Mouse (Mus musculus): Measurements from ENCODE around the gene Rps6kb2.

DNA sequence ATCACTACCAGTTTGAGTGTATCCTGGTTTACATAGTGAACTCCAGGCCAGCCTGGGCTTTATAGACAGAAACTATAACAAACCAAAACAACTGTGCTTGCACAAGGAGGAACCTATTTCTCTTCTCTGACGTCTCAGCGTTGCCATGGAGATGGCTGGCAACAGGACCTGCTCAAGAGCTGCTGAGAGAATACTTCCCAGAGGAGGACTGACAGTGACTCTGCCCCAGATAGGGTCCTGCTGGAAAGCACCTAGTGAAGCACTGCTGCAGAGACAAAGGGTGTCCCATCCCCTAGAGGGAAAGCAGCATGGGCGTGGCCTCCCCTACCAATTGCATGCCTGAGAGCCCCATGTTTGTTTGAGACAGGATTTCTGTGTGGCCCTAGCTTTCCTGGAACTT, 18.7 kb upstream of the Rps6kb2 start:
- TF ChIP-seq CTCF (IDR thresholded peaks at IDR 0.05; ENCODE audit: low read depth) (no peak), EP300 (IDR thresholded peaks at IDR 0.05; ENCODE audit: low read depth) (no peak)

Data from liver, postnatal 0 days (tissue).